Mouse (Mus musculus): ENCODE results near the gene Ppfia1.

- TF ChIP-seq CTCF (IDR thresholded peaks at IDR 0.05; ENCODE audit: low read depth) (no peak), EP300 (IDR thresholded peaks at IDR 0.05; ENCODE audit: low read depth) (no peak)
These were observed 1.3 kb downstream of the Ppfia1 start for GRCm38 (mm10) chr7:144552274-144552673.

Measured in heart, postnatal 0 days (tissue).